Mouse (Mus musculus): ENCODE data around the gene Clec4a2.
"Not testable (repeated sequence)": the region's sequence is repeated elsewhere in the genome, so short reads cannot be mapped to it uniquely, and the experiment has no call there.

Clec4a2 gene

DNA sequence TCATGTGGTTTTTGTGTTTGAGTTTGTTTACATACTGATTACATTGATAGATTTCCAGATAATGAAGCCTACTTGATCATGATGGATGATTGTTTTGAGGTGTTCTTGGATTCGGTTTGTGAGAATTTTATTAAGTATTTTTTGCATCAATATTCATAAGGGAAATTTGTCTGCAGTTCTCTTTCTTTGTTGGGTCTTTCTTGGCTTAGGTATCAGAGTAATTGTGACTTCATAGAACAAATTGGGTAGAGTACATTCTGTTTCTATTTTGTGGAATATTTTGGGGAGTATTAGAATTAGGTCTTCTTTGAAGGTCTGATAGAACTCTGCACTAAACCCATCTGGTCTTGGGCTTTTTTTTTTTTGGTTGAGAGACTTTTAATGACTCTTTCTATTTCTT, at the start of gene Clec4a2:
Gene Clec4a2, plus strand, starts transcription at position 301 of the 400 bp plus-strand sequence.
- not testable (repeated sequence) for DNase-seq (ENCODE audit: extremely low spot score, low spot score)

GRCm38 (mm10) chr6:123095125-123095843, 10.9 kb upstream of the Clec4a2 start:
- no peak for DNase-seq (ENCODE audit: extremely low spot score, low spot score)

GRCm38 (mm10) chr6:123123195-123123594, 17.0 kb downstream of the Clec4a2 start:
- no peak for DNase-seq (ENCODE audit: extremely low spot score, low spot score)

GRCm38 (mm10) chr6:123127173-123127572, 20.9 kb downstream of the Clec4a2 start:
- no peak for DNase-seq (ENCODE audit: extremely low spot score, low spot score)

GRCm38 (mm10) chr6:123137766-123138526, 31.7 kb downstream of the Clec4a2 start:
- not testable (repeated sequence) for DNase-seq (ENCODE audit: extremely low spot score, low spot score)

DNA sequence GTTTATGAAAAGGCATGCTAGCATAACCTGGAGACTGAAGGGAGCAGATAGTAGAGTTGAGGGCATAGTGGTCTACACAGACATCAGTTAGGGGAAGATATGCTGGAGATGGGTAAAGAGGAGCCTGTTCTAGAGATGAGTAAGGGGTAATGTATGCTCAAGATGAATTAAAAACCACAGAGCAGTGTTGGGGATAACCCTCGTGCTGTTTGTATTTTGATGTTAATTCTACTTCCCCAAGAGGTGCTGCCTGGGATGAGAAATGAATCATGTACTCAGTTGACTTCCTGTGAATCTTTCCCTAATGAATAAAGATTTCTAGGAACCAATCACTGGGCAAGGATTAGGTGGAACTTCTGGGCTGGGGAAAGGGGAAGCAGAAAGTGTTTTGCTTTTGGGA, 63.9 kb downstream of the Clec4a2 start:
- no peak for DNase-seq (ENCODE audit: extremely low spot score, low spot score)

GRCm38 (mm10) chr6:123171040-123171439, 64.8 kb downstream of the Clec4a2 start:
- DNase-seq (ENCODE audit: extremely low spot score, low spot score): no peak

- DNase-seq (ENCODE audit: extremely low spot score, low spot score): no peak
Observed at GRCm38 (mm10) chr6:123172593-123172992, 66.4 kb downstream of the Clec4a2 start, which contains the start of gene Clec4b2. Gene Clec4b2, plus strand, starts transcription at chr6:123172893.

GRCm38 (mm10) chr6:123175549-123175948, 69.3 kb downstream of the Clec4a2 start:
- no peak for DNase-seq (ENCODE audit: extremely low spot score, low spot score)

GRCm38 (mm10) chr6:123184862-123185261, 78.6 kb downstream of the Clec4a2 start:
- not testable (repeated sequence) for DNase-seq (ENCODE audit: extremely low spot score, low spot score)
